Mouse (Mus musculus) CH12.LX (cell line): Measurements from ENCODE around the gene Myh9. TPM values are rescaled to one million over a fixed set of nuclear protein-coding genes. Genes with fewer than 3 reads are reported as not detected.
A peak's percentile ranks its signal among the peaks of the same experiment; 100 is the strongest.

Experiments used
- DNase-seq: peaks from one replicate; pipeline ENCODE4 v3.0.0-alpha.2; 2013; ENCODE audit errors: extremely low read depth
- H3K27ac ChIP-seq: 2 replicates; pipeline ENCODE4 v1.5.1; 2012; ENCODE audit warnings: low read depth, mild to moderate bottlenecking, control low read depth, moderate library complexity; ENCODE audit not compliant: insufficient read depth
- H3K27me3 ChIP-seq: replicated peaks from 2 replicates; pipeline ENCODE3; 2012; ENCODE audit warnings: inconsistent platforms
- H3K36me3 ChIP-seq, 2 experiments: replicated peaks in 1 of 2; 2 replicates each; pipeline versions ENCODE3 to v1.6.1; 2012; ENCODE audit warnings: inconsistent platforms in 1 of 2, low read length in 1 of 2, mild to moderate bottlenecking in 1 of 2, mixed read lengths in 1 of 2, moderate library complexity in 1 of 2; ENCODE audit not compliant: control insufficient read depth in 1 of 2, insufficient read depth in 1 of 2
- H3K4me1 ChIP-seq, 2 experiments: 2 replicates each; pipeline ENCODE4 v1.6.1; 2012; ENCODE audit warnings: inconsistent platforms in 1 of 2, moderate library complexity in 1 of 2; ENCODE audit not compliant: insufficient read depth in 2 of 2, control insufficient read depth in 1 of 2
- H3K4me2 ChIP-seq: 2 replicates; pipeline ENCODE4 v1.6.1; 2012; ENCODE audit warnings: low read depth, mild to moderate bottlenecking, control low read depth; ENCODE audit not compliant: poor library complexity, insufficient read depth, severe bottlenecking
- H3K4me3 ChIP-seq, 3 experiments: fragments of 150-350 bp in 1 of 3; sonication (generic) in 1 of 3; replicated peaks in 1 of 3; 2 replicates each; pipeline versions ENCODE3 to v1.5.1; 2011 to 2012; ENCODE audit warnings: low read depth in 2 of 3, low read length in 2 of 3, mild to moderate bottlenecking in 2 of 3, moderate library complexity in 2 of 3, control low read depth in 1 of 3, improper control_type of control experiment in 1 of 3, inconsistent platforms in 1 of 3, mixed read lengths in 1 of 3; ENCODE audit not compliant: poor library complexity in 1 of 3
- H3K79me2 ChIP-seq: replicated peaks from 2 replicates; pipeline ENCODE4 v1.6.1; 2012; ENCODE audit warnings: mild to moderate bottlenecking, moderate library complexity; ENCODE audit not compliant: control insufficient read depth, poor library complexity, insufficient read depth, severe bottlenecking; ENCODE audit errors: extremely low read depth
- H3K9ac ChIP-seq: 2 replicates; pipeline ENCODE4 v1.6.1; 2012; ENCODE audit warnings: low read depth, mild to moderate bottlenecking, control low read depth, moderate library complexity; ENCODE audit not compliant: insufficient read depth
- H3K9me3 ChIP-seq: replicated peaks from 2 replicates; pipeline ENCODE3; 2012; ENCODE audit warnings: low read length, inconsistent platforms, mixed read lengths
- BHLHE40 ChIP-seq: IDR thresholded peaks from 2 replicates; pipeline ENCODE4 v1.6.1; 2011; ENCODE audit warnings: mild to moderate bottlenecking, low read depth, low read length, improper control_type of control experiment
- CHD2 ChIP-seq: IDR thresholded peaks from 2 replicates; pipeline ENCODE4 v1.6.1; 2011; ENCODE audit warnings: low read length, improper control_type of control experiment
- CTCF ChIP-seq, 2 experiments: IDR thresholded peaks in 1 of 2; conservative IDR thresholded peaks in 1 of 2; 2 replicates each; pipeline ENCODE4 v1.5.1; 2011 to 2012; ENCODE audit warnings: low read depth in 2 of 2, low read length in 2 of 2, improper control_type of control experiment in 1 of 2, inconsistent platforms in 1 of 2, mild to moderate bottlenecking in 1 of 2, moderate library complexity in 1 of 2
- ELF1 ChIP-seq: IDR thresholded peaks from 2 replicates; pipeline ENCODE4 v1.6.1; 2014; ENCODE audit warnings: low read depth, mild to moderate bottlenecking, inconsistent platforms, low read length, improper control_type of control experiment
- EP300 ChIP-seq: IDR thresholded peaks from 2 replicates; pipeline ENCODE4 v1.6.1; 2011; ENCODE audit warnings: low read length, improper control_type of control experiment
- ETS1 ChIP-seq: conservative IDR thresholded peaks from 2 replicates; pipeline ENCODE4 v1.6.1; 2012; ENCODE audit warnings: low read depth, mild to moderate bottlenecking, inconsistent platforms, low read length, improper control_type of control experiment, moderate library complexity
- GABPA ChIP-seq: IDR thresholded peaks from 2 replicates; pipeline ENCODE4 v1.6.1; 2012; ENCODE audit warnings: low read depth, low read length, improper control_type of control experiment, inconsistent platforms; ENCODE audit not compliant: insufficient replicate concordance
- HCFC1 ChIP-seq: IDR thresholded peaks from 2 replicates; pipeline ENCODE4 v1.6.1; 2012; ENCODE audit warnings: low read depth, mild to moderate bottlenecking, inconsistent platforms, low read length, improper control_type of control experiment
- IRF4 ChIP-seq: IDR thresholded peaks from 2 replicates; pipeline ENCODE4 v1.6.1; 2014; ENCODE audit warnings: low read depth, mild to moderate bottlenecking, inconsistent platforms, low read length, improper control_type of control experiment
- JUND ChIP-seq: conservative IDR thresholded peaks from 2 replicates; pipeline ENCODE4 v1.6.1; 2011; ENCODE audit warnings: low read depth, low read length, improper control_type of control experiment
- MAFK ChIP-seq: IDR thresholded peaks from 2 replicates; pipeline ENCODE4 v1.6.1; 2011; ENCODE audit warnings: low read length, improper control_type of control experiment; ENCODE audit not compliant: insufficient replicate concordance
- MAZ ChIP-seq: IDR thresholded peaks from 2 replicates; pipeline ENCODE4 v1.6.1; 2012; ENCODE audit warnings: low read depth, mild to moderate bottlenecking, inconsistent platforms, low read length, improper control_type of control experiment, moderate library complexity
- MXI1 ChIP-seq: IDR thresholded peaks from 2 replicates; pipeline ENCODE4 v1.6.1; 2011; ENCODE audit warnings: mild to moderate bottlenecking, low read depth, low read length, improper control_type of control experiment
- MYC ChIP-seq: IDR thresholded peaks from 2 replicates; pipeline ENCODE4 v1.6.1; 2011; ENCODE audit warnings: low read depth, mild to moderate bottlenecking, improper control_type of control experiment, low read length
- NELFE ChIP-seq: IDR thresholded peaks from 2 replicates; pipeline ENCODE4 v1.6.1; 2011; ENCODE audit warnings: low read depth, low read length, improper control_type of control experiment
- PAX5 ChIP-seq: IDR thresholded peaks from 2 replicates; pipeline ENCODE4 v1.6.1; 2012; ENCODE audit warnings: low read length, inconsistent platforms, mixed read lengths
- POLR2A ChIP-seq: IDR thresholded peaks from 2 replicates; pipeline ENCODE4 v1.6.1; 2011; ENCODE audit warnings: low read depth, mild to moderate bottlenecking, improper control_type of control experiment, low read length
- POLR2AphosphoS2 ChIP-seq: IDR thresholded peaks from 2 replicates; pipeline ENCODE4 v1.6.1; 2011; ENCODE audit warnings: low read depth, low read length, improper control_type of control experiment
- RCOR1 ChIP-seq: conservative IDR thresholded peaks from 2 replicates; pipeline ENCODE4 v1.6.1; 2012; ENCODE audit warnings: low read depth, mild to moderate bottlenecking, inconsistent platforms, low read length, improper control_type of control experiment
- SIN3A ChIP-seq: IDR thresholded peaks from 2 replicates; pipeline ENCODE4 v1.6.1; 2012; ENCODE audit warnings: low read length, improper control_type of control experiment, inconsistent platforms
- TBP ChIP-seq: conservative IDR thresholded peaks from 2 replicates; pipeline ENCODE4 v1.6.1; 2011; ENCODE audit warnings: low read depth, low read length, improper control_type of control experiment
- TCF12 ChIP-seq: IDR thresholded peaks from 2 replicates; pipeline ENCODE4 v1.6.1; 2014; ENCODE audit warnings: low read depth, mild to moderate bottlenecking, inconsistent platforms, low read length, improper control_type of control experiment
- UBTF ChIP-seq: IDR thresholded peaks from 2 replicates; pipeline ENCODE4 v1.6.1; 2012; ENCODE audit warnings: low read depth, mild to moderate bottlenecking, inconsistent platforms, low read length, improper control_type of control experiment, moderate library complexity
- USF2 ChIP-seq: conservative IDR thresholded peaks from 2 replicates; pipeline ENCODE4 v1.6.1; 2011; ENCODE audit warnings: low read depth, low read length, improper control_type of control experiment
- ZKSCAN1 ChIP-seq: IDR thresholded peaks from 2 replicates; pipeline ENCODE4 v1.6.1; 2012; ENCODE audit warnings: low read depth, inconsistent platforms, low read length, improper control_type of control experiment, borderline replicate concordance
- ZMIZ1 ChIP-seq: IDR thresholded peaks from 2 replicates; pipeline ENCODE4 v1.6.1; 2012; ENCODE audit warnings: low read depth, mild to moderate bottlenecking, inconsistent platforms, low read length, improper control_type of control experiment
- ZNF384 ChIP-seq: IDR thresholded peaks from 2 replicates; pipeline ENCODE4 v1.6.1; 2012; ENCODE audit warnings: low read depth, low read length, improper control_type of control experiment, inconsistent platforms
- dilution Hi-C: fragments of 300-500 bp; cut with MboI; formaldehyde crosslinking; loops from 2 replicates; pipeline ENCODE4 v1.14.3; 2020; ENCODE audit warnings: low sequenced_read_pairs; ENCODE audit not compliant: extremely low pct_unique_long_range_greater_than_20kb, extremely low pct_ligation_motif_present
- in situ Hi-C: fragments of 300-500 bp; cut with MboI; formaldehyde crosslinking; loops from 3 replicates; pipeline ENCODE4 v1.14.3; 2019; ENCODE audit warnings: low sequenced_read_pairs, low pct_ligation_motif_present, low pct_unique_long_range_greater_than_20kb, mixed read lengths
- polyA plus RNA-seq: library from polyadenylated mRNA; unstranded; fragments of >175 nt; gene quantifications from 2 replicates; pipeline ENCODE4 v1.2.1, GENCODE M21; 2012; ENCODE audit warnings: low read depth; ENCODE audit not compliant: insufficient read length
- total RNA-seq, 2 experiments: library from RNA; depleted of rRNA; stranded (reverse); fragments of 300-350 nt in 1 of 2; fragments of >200 nt in 1 of 2; gene quantifications; 2 replicates each; pipeline ENCODE4 v1.2.3; 2012 to 2014

The Myh9 gene
- total and polyA plus RNA-seq, 3 experiments: 43.8 to 165 (median 146) TPM

GRCm38 (mm10) chr15:77841361-77842046, 471 bp downstream of the Myh9 start:
- dilution Hi-C loops: no loop called here
- H3K9ac ChIP-seq: peak overlapping the region; percentile 98
- H3K9me3 ChIP-seq: no peaks in the 10 kb centered on the region
- H3K4me2 ChIP-seq: no peak overlapping the region
- H3K4me1 ChIP-seq: peaks cover 15 to 52% of the 10 kb centered on the region in 2 experiments
- no peaks in the 10 kb centered on the region for H3K27me3 ChIP-seq
- 0 out of 2 replicates have a peak, but pooled peaks have one; percentile 20 for TF ChIP-seq RCOR1
- TF ChIP-seq ZNF384: no peak
- TF ChIP-seq ETS1: peak; percentile 25; the same call in 1 of the 2 replicates
- TF ChIP-seq CHD2: peak; percentile 64; the same call in 1 of the 2 replicates
- TF ChIP-seq EP300: no peak
- TF ChIP-seq MAZ: peak; percentile 33; the same call in 1 of the 2 replicates
- peak; percentile 72 for TF ChIP-seq BHLHE40
- peak; percentile 63; the same call in 1 of the 2 replicates for TF ChIP-seq SIN3A
- TF ChIP-seq MXI1: peak; percentile 69
- TF ChIP-seq HCFC1: peak; percentile 48
- TF ChIP-seq MAFK: no peak
- peak; percentile 85 for TF ChIP-seq ELF1
- no peak for TF ChIP-seq TBP
- peak; percentile 52; the same call in 1 of the 2 replicates for TF ChIP-seq TCF12
- H3K36me3 ChIP-seq: peaks cover 0 to 4% of the 10 kb centered on the region in 2 experiments
- H3K79me2 ChIP-seq: peaks cover 53% of the 10 kb centered on the region
- no peak for DNase-seq
- peak overlapping the region; percentile 95 to 98 (median 98) for H3K4me3 ChIP-seq
- peak overlapping the region; percentile 82 for H3K27ac ChIP-seq
- in situ Hi-C loops: loop anchor here (5.0 kb wide), 1 partner anchor 54 kb away; no protein-coding TSS in a partner anchor

- dilution Hi-C loops: no loop called here
- H3K9ac ChIP-seq: peak overlapping the region; percentile 98
- H3K4me3 ChIP-seq: peak overlapping the region; percentile 95 to 98 (median 98)
- no peaks in the 10 kb centered on the region for H3K9me3 ChIP-seq
- no peaks in the 10 kb centered on the region for H3K27me3 ChIP-seq
- DNase-seq: no peak
- H3K4me1 ChIP-seq: peaks cover 17 to 54% of the 10 kb centered on the region in 2 experiments
- TF ChIP-seq PAX5 (no peak), JUND (no peak), POLR2A (no peak), USF2 (no peak), BHLHE40 (no peak), ZMIZ1 (0 out of 2 replicates have a peak, but pooled peaks have one; percentile 25), ZKSCAN1 (no peak), POLR2AphosphoS2 (no peak), SIN3A (no peak; the same call in 1 of the 2 replicates), NELFE (0 out of 2 replicates have a peak, but pooled peaks have one; percentile 23), UBTF (peak; percentile 66), CTCF (conservative IDR thresholded peaks at IDR 0.05 in 1 of 2, IDR thresholded peaks at IDR 0.05 in 1 of 2; ENCODE audit: low read depth in 2 of 2, low read length in 2 of 2) (no peak), RCOR1 (no peak), ETS1 (no peak), MYC (no peak), IRF4 (no peak), GABPA (no peak)
- H3K27ac ChIP-seq: peak overlapping the region; percentile 82
- H3K4me2 ChIP-seq: peak overlapping the region; percentile 93
- in situ Hi-C loops: loop anchor here (5.0 kb wide), 1 partner anchor 53 kb away; no protein-coding TSS in a partner anchor
- H3K36me3 ChIP-seq: peaks cover 0 to 7% of the 10 kb centered on the region in 2 experiments
- peaks cover 61% of the 10 kb centered on the region for H3K79me2 ChIP-seq
Measured at GRCm38 (mm10) chr15:77840450-77841360, 1.3 kb downstream of the Myh9 start.
